Mouse (Mus musculus): ENCODE results near the gene Fbxl18.

GRCm38 (mm10) chr5:142848149-142848548 lies 47.1 kb downstream of the Fbxl18 start:
- TF ChIP-seq POLR2A (IDR thresholded peaks at IDR 0.05; ENCODE audit: control insufficient read depth, low read depth, low read length) (no peak), CTCF (IDR thresholded peaks at IDR 0.05; ENCODE audit: control insufficient read depth, insufficient read depth, insufficient replicate concordance, low read depth, low read length) (no peak)
